Mouse (Mus musculus) limb, embryonic 14.5 days (tissue): ENCODE measurements around the gene Prr7. TPM values are rescaled to one million over a fixed set of nuclear protein-coding genes. Genes with fewer than 3 reads are reported as not detected.

Experiments used
- ATAC-seq: fragments of 200-750 bp; cut with Nextera tagmentation; 2 replicates; pipeline ENCODE4 v1.8.0; 2017; ENCODE audit warnings: low read depth, moderate number of reproducible peaks, moderate TSS enrichment; ENCODE audit not compliant: low FRiP score
- DNase-seq: peaks from one replicate; pipeline ENCODE4 v3.0.0-alpha.2; 2015; ENCODE audit warnings: low spot score
- H3K27ac ChIP-seq: fragments of 300-500 bp; sonication (generic); replicated peaks from 2 replicates; pipeline ENCODE4 v1.5.1; 2014; ENCODE audit warnings: low read depth, mild to moderate bottlenecking, low read length, moderate library complexity, mixed read lengths
- H3K27me3 ChIP-seq: fragments of 300-500 bp; sonication (generic); 2 replicates; pipeline ENCODE4 v1.6.1; 2014; ENCODE audit warnings: low read length, mixed read lengths; ENCODE audit not compliant: control insufficient read depth, insufficient read depth
- H3K36me3 ChIP-seq: fragments of 300-500 bp; sonication (generic); 2 replicates; pipeline ENCODE4 v1.6.1; 2014; ENCODE audit warnings: mild to moderate bottlenecking, low read length, moderate library complexity, mixed read lengths; ENCODE audit not compliant: control insufficient read depth, insufficient read depth
- H3K4me1 ChIP-seq: fragments of 300-500 bp; sonication (generic); 2 replicates; pipeline ENCODE4 v1.6.1; 2014; ENCODE audit warnings: antibody characterized with exemption, low read length, mixed read lengths; ENCODE audit not compliant: control insufficient read depth, insufficient read depth
- H3K4me2 ChIP-seq: fragments of 300-500 bp; sonication (generic); replicated peaks from 2 replicates; pipeline ENCODE4 v1.6.1; 2014; ENCODE audit warnings: low read depth, mild to moderate bottlenecking, low read length, moderate library complexity; ENCODE audit not compliant: severe bottlenecking
- H3K4me3 ChIP-seq: fragments of 300-500 bp; sonication (generic); replicated peaks from 2 replicates; pipeline ENCODE4 v1.5.1; 2014; ENCODE audit warnings: low read length
- H3K9ac ChIP-seq: fragments of 300-500 bp; sonication (generic); 2 replicates; pipeline ENCODE4 v1.6.1; 2014; ENCODE audit warnings: mild to moderate bottlenecking, low read depth, low read length, moderate library complexity; ENCODE audit not compliant: severe bottlenecking
- H3K9me3 ChIP-seq: fragments of 300-500 bp; sonication (generic); 2 replicates; pipeline ENCODE4 v1.6.1; 2016; ENCODE audit warnings: low read length; ENCODE audit not compliant: control insufficient read depth
- POLR2A ChIP-seq: fragments of 200-500 bp; IDR thresholded peaks from 2 replicates; pipeline ENCODE4 v1.8.0; 2012; ENCODE audit warnings: inconsistent platforms, mild to moderate bottlenecking, moderate library complexity, borderline replicate concordance; ENCODE audit not compliant: insufficient read depth, insufficient read length; ENCODE audit errors: extremely low read depth
- WGBS: fragments of 180-500 bp; shearing (Covaris S2); extraction: QIAGEN DNeasy Blood & Tissue Kit; methylation state at CpG from one replicate; pipeline ENCODE4 v1.1.7; 2014; 5-methylcytosine and 5-hydroxymethylcytosine counted together
- polyA plus RNA-seq, 2 experiments: library from polyadenylated mRNA; depleted of rRNA in 1 of 2; stranded (reverse) in 1 of 2; unstranded in 1 of 2; fragments of >200 nt; fragmentation: Nextera tagmentation in 1 of 2; extraction: Ambion mirVana in 1 of 2; gene quantifications; 2 replicates each; pipeline versions ENCODE4 v1.2.1 to v1.2.3; 2012 to 2014

Prr7 gene
- polyA plus RNA-seq, 2 experiments = 1.4 to 18.6 TPM

GRCm38 (mm10) chr13:55449679-55450441, 14.2 kb upstream of the Prr7 start:
- 91% methylated on average over 17 of the region's 17 CpGs for WGBS
- no peak for DNase-seq
- TF ChIP-seq POLR2A = no peak

GRCm38 (mm10) chr13:55450511-55450980, 13.5 kb upstream of the Prr7 start:
- no peak for ATAC-seq
- WGBS = 91% methylated on average over 11 of the region's 11 CpGs
- no peaks in the 10 kb centered on the region for H3K27me3 ChIP-seq

More at GRCm38 (mm10) chr13:55449679-55450441, 14.2 kb upstream of the Prr7 start:
- H3K4me3 ChIP-seq = no peak overlapping the region
- no peak overlapping the region for H3K27ac ChIP-seq
- H3K4me2 ChIP-seq = no peak overlapping the region
- ATAC-seq = no peak
- peaks cover 13% of the 10 kb centered on the region for H3K4me1 ChIP-seq
- H3K27me3 ChIP-seq = no peaks in the 10 kb centered on the region
- H3K9me3 ChIP-seq = no peaks in the 10 kb centered on the region
- H3K36me3 ChIP-seq = peaks cover 56% of the 10 kb centered on the region
- H3K9ac ChIP-seq = no peak overlapping the region

GRCm38 (mm10) chr13:55451296-55451695, 12.8 kb upstream of the Prr7 start:
- Histone ChIP-seq H3K9ac (no peak overlapping the region), H3K36me3 (peaks cover 71% of the 10 kb centered on the region), H3K4me3 (no peak overlapping the region), H3K27me3 (no peaks in the 10 kb centered on the region), H3K9me3 (no peaks in the 10 kb centered on the region), H3K4me2 (no peak overlapping the region), H3K4me1 (peaks cover 10% of the 10 kb centered on the region), H3K27ac (no peak overlapping the region)
- no peak for DNase-seq
- no peak for TF ChIP-seq POLR2A
- no peak for ATAC-seq
- WGBS = 85% methylated on average over 10 of the region's 10 CpGs

More at GRCm38 (mm10) chr13:55450511-55450980, 13.5 kb upstream of the Prr7 start:
- H3K9ac ChIP-seq = no peak overlapping the region
- no peaks in the 10 kb centered on the region for H3K9me3 ChIP-seq
- no peak overlapping the region for H3K4me2 ChIP-seq
- no peak for TF ChIP-seq POLR2A
- H3K27ac ChIP-seq = no peak overlapping the region
- H3K4me3 ChIP-seq = no peak overlapping the region
- H3K4me1 ChIP-seq = peaks cover 13% of the 10 kb centered on the region
- peaks cover 63% of the 10 kb centered on the region for H3K36me3 ChIP-seq
- no peak for DNase-seq

GRCm38 (mm10) chr13:55451785-55452549, 12.1 kb upstream of the Prr7 start:
- Histone ChIP-seq H3K9me3 (no peaks in the 10 kb centered on the region), H3K27ac (no peak overlapping the region), H3K27me3 (no peaks in the 10 kb centered on the region), H3K4me1 (peaks cover 4% of the 10 kb centered on the region), H3K9ac (no peak overlapping the region), H3K4me2 (no peak overlapping the region), H3K4me3 (no peak overlapping the region), H3K36me3 (peaks cover 76% of the 10 kb centered on the region)
- WGBS = 96% methylated on average over 16 of the region's 16 CpGs
- ATAC-seq (no peak), DNase-seq (no peak)
- no peak for TF ChIP-seq POLR2A

- Histone ChIP-seq H3K4me2 (no peak overlapping the region), H3K4me3 (no peak overlapping the region), H3K36me3 (peaks cover 38% of the 10 kb centered on the region), H3K4me1 (peaks cover 17% of the 10 kb centered on the region), H3K9me3 (no peaks in the 10 kb centered on the region), H3K27me3 (no peaks in the 10 kb centered on the region), H3K27ac (no peak overlapping the region), H3K9ac (no peak overlapping the region)
- DNase-seq = no peak
- WGBS = 46% methylated on average over 2 of the region's 2 CpGs
- ATAC-seq = no peak
- no peak for TF ChIP-seq POLR2A
Observed at GRCm38 (mm10) chr13:55462965-55463364, 1.1 kb upstream of the Prr7 start.
